Mouse (Mus musculus): ENCODE measurements around the gene Abhd5. TPM values are rescaled to one million over a fixed set of nuclear protein-coding genes. Genes with fewer than 3 reads are reported as not detected.
"Not testable (repeated sequence)": the region's sequence is repeated elsewhere in the genome, so short reads cannot be mapped to it uniquely, and the experiment has no call there.

The Abhd5 gene
- polyA plus RNA-seq (2012; rRNA removed), result 36.3 and 39.1 TPM in 2 replicates

GRCm38 (mm10) chr9:122351303-122352024 is at the start of gene Abhd5:
Gene Abhd5, plus strand, starts transcription at chr9:122351608.
- Histone ChIP-seq H3K4me1 (ENCODE audit: control insufficient read depth, insufficient read depth, low read length) (peaks cover 12% of the 10 kb centered on the region; the same call in 1 of the 2 replicates), H3K27ac (ENCODE audit: insufficient read depth, low read depth, low read length) (peak within 1 kb of the TSS; percentile 84), H3K4me3 (ENCODE audit: insufficient read depth, low read depth, low read length) (peak within 1 kb of the TSS; percentile 72), H3K36me3 (ENCODE audit: control insufficient read depth, insufficient read depth, low read length) (no peaks in the 10 kb centered on the region), H3K27me3 (replicated peaks; ENCODE audit: control insufficient read depth, insufficient read depth, low read length) (no peaks in the 10 kb centered on the region)
- under 1% methylated on average over 84 of the region's 84 CpGs for WGBS
- peak; percentile 97 for DNase-seq
- TF ChIP-seq CTCF (conservative IDR thresholded peaks at IDR 0.05; ENCODE audit: insufficient read depth, insufficient read length, low read depth, low read length) (peak; percentile 45), POLR2A (IDR thresholded peaks at IDR 0.05; ENCODE audit: low read depth, low read length) (peak; percentile 91)

GRCm38 (mm10) chr9:122305302-122305701 is 46.1 kb upstream of the Abhd5 start:
- Histone ChIP-seq H3K4me1 (ENCODE audit: control insufficient read depth, insufficient read depth, low read length) (no peaks in the 10 kb centered on the region), H3K27me3 (replicated peaks; ENCODE audit: control insufficient read depth, insufficient read depth, low read length) (no peaks in the 10 kb centered on the region), H3K36me3 (ENCODE audit: control insufficient read depth, insufficient read depth, low read length) (no peaks in the 10 kb centered on the region), H3K4me3 (ENCODE audit: insufficient read depth, low read depth, low read length) (no peak overlapping the region), H3K27ac (ENCODE audit: insufficient read depth, low read depth, low read length) (no peak overlapping the region)
- no peak for DNase-seq
- 94% methylated on average over 3 of the region's 3 CpGs for WGBS
- TF ChIP-seq CTCF (conservative IDR thresholded peaks at IDR 0.05; ENCODE audit: insufficient read depth, insufficient read length, low read depth, low read length) (no peak), POLR2A (IDR thresholded peaks at IDR 0.05; ENCODE audit: low read depth, low read length) (no peak)

GRCm38 (mm10) chr9:122309013-122309980 is 42.1 kb upstream of the Abhd5 start:
- H3K27me3 ChIP-seq (replicated peaks; ENCODE audit: control insufficient read depth, insufficient read depth, low read length), result no peaks in the 10 kb centered on the region
- H3K4me1 ChIP-seq (ENCODE audit: control insufficient read depth, insufficient read depth, low read length), result peaks cover 4% of the 10 kb centered on the region; the same call in 1 of the 2 replicates
- 73% methylated on average over 14 of the region's 14 CpGs for WGBS
- DNase-seq, result no peak
- no peak for TF ChIP-seq POLR2A (IDR thresholded peaks at IDR 0.05; ENCODE audit: low read depth, low read length)
- no peak for TF ChIP-seq CTCF (conservative IDR thresholded peaks at IDR 0.05; ENCODE audit: insufficient read depth, insufficient read length, low read depth, low read length)
- H3K36me3 ChIP-seq (ENCODE audit: control insufficient read depth, insufficient read depth, low read length), result no peaks in the 10 kb centered on the region
- no peak overlapping the region for H3K27ac ChIP-seq (ENCODE audit: insufficient read depth, low read depth, low read length)
- H3K4me3 ChIP-seq (ENCODE audit: insufficient read depth, low read depth, low read length), result no peak overlapping the region

- Histone ChIP-seq H3K27me3 (replicated peaks; ENCODE audit: control insufficient read depth, insufficient read depth, low read length) (no peaks in the 10 kb centered on the region), H3K4me1 (ENCODE audit: control insufficient read depth, insufficient read depth, low read length) (peaks cover 4% of the 10 kb centered on the region; the same call in 1 of the 2 replicates), H3K36me3 (ENCODE audit: control insufficient read depth, insufficient read depth, low read length) (no peaks in the 10 kb centered on the region), H3K27ac (ENCODE audit: insufficient read depth, low read depth, low read length) (peak overlapping the region; percentile 57), H3K4me3 (ENCODE audit: insufficient read depth, low read depth, low read length) (peak overlapping the region; percentile 88)
- WGBS, result under 1% methylated on average over 19 of the region's 19 CpGs
- TF ChIP-seq CTCF (conservative IDR thresholded peaks at IDR 0.05; ENCODE audit: insufficient read depth, insufficient read length, low read depth, low read length), result peak; percentile 99
- no peak for TF ChIP-seq POLR2A (IDR thresholded peaks at IDR 0.05; ENCODE audit: low read depth, low read length)
- DNase-seq, result peak; percentile 88
Measured at GRCm38 (mm10) chr9:122310613-122311049, 40.8 kb upstream of the Abhd5 start.

GRCm38 (mm10) chr9:122311051-122311760 is 40.2 kb upstream of the Abhd5 start:
- no peak overlapping the region for H3K27ac ChIP-seq (ENCODE audit: insufficient read depth, low read depth, low read length)
- DNase-seq, result peak; percentile 80
- no peak for TF ChIP-seq CTCF (conservative IDR thresholded peaks at IDR 0.05; ENCODE audit: insufficient read depth, insufficient read length, low read depth, low read length)
- no peak for TF ChIP-seq POLR2A (IDR thresholded peaks at IDR 0.05; ENCODE audit: low read depth, low read length)
- H3K36me3 ChIP-seq (ENCODE audit: control insufficient read depth, insufficient read depth, low read length), result no peaks in the 10 kb centered on the region
- 49% methylated on average over 7 of the region's 7 CpGs for WGBS
- H3K4me1 ChIP-seq (ENCODE audit: control insufficient read depth, insufficient read depth, low read length), result peaks cover 4% of the 10 kb centered on the region; the same call in 1 of the 2 replicates
- H3K27me3 ChIP-seq (replicated peaks; ENCODE audit: control insufficient read depth, insufficient read depth, low read length), result no peaks in the 10 kb centered on the region
- H3K4me3 ChIP-seq (ENCODE audit: insufficient read depth, low read depth, low read length), result no peak overlapping the region; the same call in 1 of the 2 replicates

GRCm38 (mm10) chr9:122312296-122312990 is 39.0 kb upstream of the Abhd5 start:
- DNase-seq, result no peak
- H3K36me3 ChIP-seq (ENCODE audit: control insufficient read depth, insufficient read depth, low read length), result no peaks in the 10 kb centered on the region
- no peaks in the 10 kb centered on the region for H3K27me3 ChIP-seq (replicated peaks; ENCODE audit: control insufficient read depth, insufficient read depth, low read length)
- WGBS, result 82% methylated on average over 7 of the region's 7 CpGs
- H3K27ac ChIP-seq (ENCODE audit: insufficient read depth, low read depth, low read length), result no peak overlapping the region
- H3K4me3 ChIP-seq (ENCODE audit: insufficient read depth, low read depth, low read length), result no peak overlapping the region
- H3K4me1 ChIP-seq (ENCODE audit: control insufficient read depth, insufficient read depth, low read length), result peaks cover 4% of the 10 kb centered on the region; the same call in 1 of the 2 replicates
- TF ChIP-seq POLR2A (IDR thresholded peaks at IDR 0.05; ENCODE audit: low read depth, low read length) (no peak), CTCF (conservative IDR thresholded peaks at IDR 0.05; ENCODE audit: insufficient read depth, insufficient read length, low read depth, low read length) (no peak)

- H3K4me3 ChIP-seq (ENCODE audit: insufficient read depth, low read depth, low read length); H3K27ac ChIP-seq (ENCODE audit: insufficient read depth, low read depth, low read length); DNase-seq; H3K27me3 ChIP-seq (replicated peaks; ENCODE audit: control insufficient read depth, insufficient read depth, low read length); H3K36me3 ChIP-seq (ENCODE audit: control insufficient read depth, insufficient read depth, low read length); H3K4me1 ChIP-seq (ENCODE audit: control insufficient read depth, insufficient read depth, low read length): not testable (repeated sequence)
- WGBS, result 64% methylated on average over 1 of the region's 1 CpGs
Measured at GRCm38 (mm10) chr9:122313128-122313527, 38.3 kb upstream of the Abhd5 start.

Data from kidney, adult 2 months (tissue).